In the genomic region with DNA sequence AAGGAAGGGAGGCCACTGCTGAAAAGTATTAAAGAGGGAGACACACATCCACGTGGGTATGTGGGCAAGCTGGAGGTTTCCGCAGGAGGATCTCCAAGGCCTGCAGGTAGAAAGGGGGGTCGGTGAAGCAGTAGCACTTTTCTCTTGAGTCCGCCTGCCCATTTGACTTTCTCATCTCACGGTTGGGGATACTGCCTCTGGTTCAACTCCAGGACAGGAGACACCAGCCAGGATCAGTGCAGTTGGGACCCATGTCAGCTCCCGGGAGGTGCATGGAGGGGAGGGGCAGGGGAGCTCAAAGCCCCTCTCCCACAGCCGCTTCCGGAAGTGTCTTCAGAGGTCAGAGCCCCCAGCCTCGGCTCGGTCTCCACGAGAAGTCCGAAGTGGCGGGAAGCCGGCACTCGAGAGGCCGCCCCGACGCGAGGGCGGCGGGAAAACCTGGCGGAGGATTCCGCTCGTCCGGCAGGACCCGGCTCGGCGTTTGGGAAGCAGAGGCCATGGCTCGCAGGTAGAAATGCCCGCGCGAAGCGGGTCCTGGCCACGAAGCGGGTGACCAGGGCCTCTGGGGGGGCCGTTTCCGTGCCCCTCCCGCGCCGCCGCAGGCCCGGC, we compare ENCODE assay signal across 8 mouse cellular contexts. TPM values are rescaled to one million over a fixed set of nuclear protein-coding genes. Genes with fewer than 3 reads are reported as not detected.
A peak's percentile ranks its signal among the peaks of the same experiment; 100 is the strongest.
DNase-seq lines count a peak whose midpoint lies in the region; ATAC-seq and TF ChIP-seq lines count a peak whose summit lies in the region.

No protein-coding gene starts in this region.

- under 1% methylated on average over 42 of the region's 42 CpGs for WGBS in embryonic facial prominence, embryonic 12.5 days
- WGBS in hindbrain, embryonic 10.5 days, result under 1% methylated on average over 42 of the region's 42 CpGs
- WGBS in limb, embryonic 12.5 days, result 0% methylated on average over 41 of the region's 42 CpGs

- no peaks in the 10 kb centered on the region for H3K27me3 ChIP-seq in embryonic facial prominence, embryonic 12.5 days
- no peaks in the 10 kb centered on the region for H3K27me3 ChIP-seq in hindbrain, embryonic 10.5 days (ENCODE audit: insufficient read depth, poor library complexity, severe bottlenecking)
- H3K27me3 ChIP-seq in limb, embryonic 12.5 days, result no peaks in the 10 kb centered on the region
- no peaks in the 10 kb centered on the region for H3K27me3 ChIP-seq in testis, adult 2 months (ENCODE audit: control insufficient read depth, insufficient read depth, low read length)

- peak overlapping the region; percentile 99 for H3K9ac ChIP-seq in embryonic facial prominence, embryonic 12.5 days
- H3K9ac ChIP-seq in limb, embryonic 12.5 days (replicated peaks), result peak overlapping the region; percentile 99

- TF ChIP-seq POLR2A in testis, adult 2 months (IDR thresholded peaks at IDR 0.05; ENCODE audit: control insufficient read depth, low read depth, low read length), result peak; percentile 52

- H3K36me3 ChIP-seq in embryonic facial prominence, embryonic 12.5 days, result no peaks in the 10 kb centered on the region
- peaks cover 5% of the 10 kb centered on the region; the same call in 1 of the 2 replicates for H3K36me3 ChIP-seq in hindbrain, embryonic 10.5 days
- H3K36me3 ChIP-seq in limb, embryonic 12.5 days, result no peaks in the 10 kb centered on the region
- no peaks in the 10 kb centered on the region for H3K36me3 ChIP-seq in testis, adult 2 months (ENCODE audit: control insufficient read depth, insufficient read depth, low read length)

- peak; percentile 80 for ATAC-seq in embryonic facial prominence, embryonic 12.5 days (ENCODE audit: insufficient number of reproducible peaks, insufficient read depth, low FRiP score, low TSS enrichment)
- peak; percentile 52 for ATAC-seq in limb, embryonic 12.5 days (ENCODE audit: insufficient number of reproducible peaks, insufficient read depth, low FRiP score, low TSS enrichment, low read depth)

- H3K4me1 ChIP-seq in embryonic facial prominence, embryonic 12.5 days, result peaks cover 7% of the 10 kb centered on the region
- H3K4me1 ChIP-seq in hindbrain, embryonic 10.5 days (replicated peaks), result peaks cover 28% of the 10 kb centered on the region
- peaks cover 16% of the 10 kb centered on the region for H3K4me1 ChIP-seq in limb, embryonic 12.5 days (replicated peaks)
- H3K4me1 ChIP-seq in testis, adult 2 months (ENCODE audit: control insufficient read depth, insufficient read depth, low read length), result peaks cover 2% of the 10 kb centered on the region; the same call in 1 of the 2 replicates

- H3K9me3 ChIP-seq in embryonic facial prominence, embryonic 12.5 days, result no peaks in the 10 kb centered on the region
- no peaks in the 10 kb centered on the region for H3K9me3 ChIP-seq in hindbrain, embryonic 10.5 days
- no peaks in the 10 kb centered on the region for H3K9me3 ChIP-seq in limb, embryonic 12.5 days

- H3K27ac ChIP-seq in embryonic facial prominence, embryonic 12.5 days, result peak overlapping the region; percentile 98
- peak overlapping the region; percentile 100 for H3K27ac ChIP-seq in hindbrain, embryonic 10.5 days
- peak overlapping the region; percentile 99 for H3K27ac ChIP-seq in limb, embryonic 12.5 days
- peak overlapping the region; percentile 97 for H3K27ac ChIP-seq in testis, adult 2 months (ENCODE audit: control insufficient read depth, insufficient read depth, low read depth, low read length)

- peak; percentile 24 to 68 for DNase-seq in gastrocnemius, postnatal 4 days (ENCODE audit: low spot score in 2 of 2)
- no peak for DNase-seq in gastrocnemius, postnatal 36 days
- peak; percentile 75 for DNase-seq in ES-CJ7 (ENCODE audit: low read depth, low spot score)
- DNase-seq in hindbrain, embryonic 10.5 days (ENCODE audit: low spot score), result peak; percentile 84
- DNase-seq in monocyte, adult 2 months (ENCODE audit: low read depth in 1 of 2, low spot score in 2 of 2), result peak; percentile 6 to 11

- peak overlapping the region; percentile 61 for H3K4me2 ChIP-seq in embryonic facial prominence, embryonic 12.5 days (replicated peaks)
- H3K4me2 ChIP-seq in limb, embryonic 12.5 days, result peak overlapping the region; percentile 74

- no peak for TF ChIP-seq CTCF in testis, adult 2 months (IDR thresholded peaks at IDR 0.05; ENCODE audit: control insufficient read depth, insufficient read depth, insufficient replicate concordance, low read depth, low read length)

- H3K4me3 ChIP-seq in embryonic facial prominence, embryonic 12.5 days, result peak overlapping the region; percentile 88
- H3K4me3 ChIP-seq in hindbrain, embryonic 10.5 days, result peak overlapping the region; percentile 93
- peak overlapping the region; percentile 97 for H3K4me3 ChIP-seq in limb, embryonic 12.5 days (replicated peaks)
- peak overlapping the region; percentile 99 for H3K4me3 ChIP-seq in testis, adult 2 months (ENCODE audit: control insufficient read depth, low read depth, low read length)

- intact Hi-C loops in gastrocnemius, postnatal 36 days (cut with DNase I), result no loop called here

RNA-seq across cellular contexts. Expression of gene Cul1, which starts 0.4 kb away (rescaled TPM):
- 100 to 1,000 TPM in 1 of 2 experiments, 10 to 100 TPM in 1; 89.5 to 109 TPM for total RNA-seq in gastrocnemius, postnatal 4 days (2021)
- total RNA-seq in gastrocnemius, postnatal 36 days (2021), result 10 to 100 TPM; 53.3 to 62.7 TPM
- 149 and 167 TPM in 2 replicates for polyA plus RNA-seq in embryonic facial prominence, embryonic 12.5 days (2016; fragmentation: Nextera tagmentation; extraction: Ambion mirVana)
- polyA plus RNA-seq in hindbrain, embryonic 10.5 days (2016; fragmentation: Nextera tagmentation; extraction: Ambion mirVana), result 136 and 196 TPM in 2 replicates
- 163 and 167 TPM in 2 replicates for polyA plus RNA-seq in limb, embryonic 12.5 days (2016; fragmentation: Nextera tagmentation; extraction: Ambion mirVana)
- polyA plus RNA-seq in testis, adult 2 months (2012; rRNA removed), result 45.5 and 56.3 TPM in 2 replicates

Comparison
In these comparisons a context has a peak if more than half of its experiments do, and no peak if none do; other contexts are left out.
1. DNase-seq: peak in gastrocnemius, postnatal 4 days (2 of 2), ES-CJ7 (single experiment), hindbrain, embryonic 10.5 days (single experiment) and monocyte, adult 2 months (2 of 2); none in gastrocnemius, postnatal 36 days (0 of 2).
2. Peak in every context shown above with its lines, with median percentiles within 50 percentile points of each other: H3K27ac ChIP-seq and H3K4me3 ChIP-seq.